Mouse (Mus musculus) brain, adult 2 months (tissue): ENCODE data around the gene Ascl4.

ENCODE experiments used
- DNase-seq: peaks from one replicate; pipeline ENCODE4 v3.0.0; 2011; ENCODE audit warnings: low read depth, low spot score

The Ascl4 gene

DNA sequence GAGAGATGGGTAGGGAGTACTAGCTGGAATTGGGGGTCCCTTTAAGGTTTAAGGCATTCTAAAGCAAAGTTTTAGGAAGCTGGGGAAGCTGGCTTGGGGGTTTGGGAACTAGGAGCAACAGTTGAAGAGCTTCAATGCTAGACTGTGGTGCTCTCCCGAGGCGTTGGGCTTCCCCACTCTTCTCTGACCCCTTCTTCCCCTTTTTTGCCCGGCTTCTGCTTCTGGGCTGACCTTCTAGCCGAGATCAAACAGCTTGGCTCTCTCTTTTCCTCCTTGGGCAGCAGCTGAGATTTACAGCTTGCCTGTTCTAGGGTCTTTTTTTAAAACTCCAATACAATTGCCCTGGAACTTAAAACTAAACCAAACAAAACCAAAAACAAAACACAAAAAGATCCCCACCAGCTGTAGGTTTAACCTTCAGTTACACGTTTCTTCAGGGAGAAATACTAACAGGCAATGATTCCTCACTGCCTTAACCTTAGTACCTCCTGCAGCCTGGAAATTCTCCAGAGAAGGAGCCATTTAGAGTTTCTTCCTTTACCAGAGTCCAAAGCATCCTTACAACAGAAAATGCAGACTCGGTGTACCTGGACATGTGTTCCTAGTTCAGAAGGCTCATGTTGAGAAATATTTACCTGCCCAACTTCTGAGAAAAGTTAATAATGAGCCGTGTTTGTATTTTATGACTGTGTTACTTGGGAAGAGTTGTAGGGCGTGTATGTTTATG, 42.6 kb downstream of the Ascl4 start:
- DNase-seq, result no peak

GRCm38 (mm10) chr10:85971826-85972225, 44.3 kb downstream of the Ascl4 start:
- no peak for DNase-seq

- DNase-seq, result peak; percentile 53
These were observed 45.4 kb downstream of the Ascl4 start for GRCm38 (mm10) chr10:85972915-85973314.

DNA sequence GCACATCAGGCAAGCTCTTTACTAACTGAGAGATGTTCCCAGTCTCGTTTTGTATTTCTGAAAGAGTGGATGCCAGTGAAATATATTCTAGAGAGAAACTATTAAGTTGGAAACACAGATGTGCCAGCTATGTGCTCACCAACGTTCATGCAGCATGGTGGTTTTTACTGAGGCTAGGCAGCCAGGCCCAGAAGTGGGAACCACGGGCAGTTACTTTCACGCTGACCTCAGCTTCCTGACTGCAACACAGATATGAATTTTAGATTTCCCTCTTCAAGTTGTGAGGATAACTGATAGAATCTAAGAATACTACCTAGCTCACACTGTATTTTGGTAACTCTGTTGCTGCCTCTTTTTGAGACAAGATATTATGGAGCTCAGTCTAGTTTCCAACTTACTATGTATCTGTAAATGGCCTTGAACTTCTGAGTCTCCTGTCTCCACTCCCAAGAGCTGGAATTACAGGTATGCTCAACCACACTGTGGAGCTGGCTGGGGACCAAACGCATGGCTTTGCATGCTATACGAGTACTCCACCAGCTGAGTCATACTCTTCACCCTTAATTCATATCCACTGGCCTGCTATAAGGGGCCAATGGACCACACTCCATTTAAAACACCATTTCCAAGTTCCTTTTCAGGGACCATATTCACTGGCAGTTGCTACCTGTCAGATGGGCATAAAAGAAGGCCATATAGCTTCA, 62.1 kb downstream of the Ascl4 start:
- DNase-seq, result no peak

- no peak for DNase-seq
These were observed 64.9 kb downstream of the Ascl4 start for GRCm38 (mm10) chr10:85992412-85992811.

DNA sequence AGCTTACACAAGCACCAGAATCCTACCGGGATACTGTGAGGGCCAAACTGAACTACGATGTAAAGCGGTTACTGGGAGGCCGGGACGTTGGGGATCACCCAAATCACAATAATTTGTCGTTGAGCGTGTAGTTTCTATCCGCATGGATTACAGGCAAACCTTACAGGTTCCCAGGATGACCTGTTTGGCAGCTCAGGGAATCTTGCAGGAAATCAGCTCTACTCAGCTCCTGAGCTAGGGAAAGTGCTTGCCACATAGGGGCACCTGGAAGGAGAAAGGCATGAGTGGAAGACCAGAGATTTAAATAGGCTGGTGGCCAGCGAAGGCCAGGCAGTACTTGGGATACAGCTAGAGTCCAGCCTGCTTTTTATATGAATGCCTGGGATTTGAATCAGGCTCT, 66.4 kb downstream of the Ascl4 start:
- DNase-seq, result no peak

DNA sequence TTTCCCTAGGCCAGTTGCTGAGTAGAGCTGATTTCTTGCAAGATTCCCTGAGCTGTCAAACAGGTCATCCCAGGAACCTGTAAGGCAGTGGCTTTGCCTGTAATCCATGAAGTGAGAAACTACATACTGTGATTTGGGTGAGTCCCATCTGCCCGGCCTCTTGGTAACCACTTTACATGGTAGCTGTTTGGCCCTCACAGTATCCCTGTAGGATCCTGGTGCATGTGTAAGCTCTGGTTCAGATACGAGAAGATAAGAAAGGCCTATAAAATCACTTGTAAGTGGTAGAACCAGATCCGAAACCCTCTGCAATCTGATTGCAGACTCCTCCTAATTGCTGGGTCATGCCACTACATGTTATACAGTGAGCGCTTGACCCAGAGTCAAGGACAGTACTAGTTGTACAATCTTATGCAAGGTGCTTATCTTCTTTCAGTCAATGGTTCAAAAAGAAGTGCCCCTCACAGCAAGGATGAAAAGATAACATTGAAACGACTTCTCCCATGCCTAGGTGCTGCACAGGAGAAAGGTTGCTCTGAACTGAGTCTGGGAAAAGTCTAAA, 67.1 kb downstream of the Ascl4 start:
- no peak for DNase-seq
